Mouse (Mus musculus) 3T3-L1 (cell line): ENCODE measurements at regions not wholly inside any gene's neighbourhood (a gene's known extent, or its start where the extent isn't known, plus 50 kb on each side); places are given as distances from the start of the nearest gene placed in this dataset.
"Not testable (repeated sequence)": the region's sequence is repeated elsewhere in the genome, so short reads cannot be mapped to it uniquely, and the experiment has no call there.

Experiments
- DNase-seq: peaks from one replicate; pipeline ENCODE4 v3.0.0-alpha.2; 2015; ENCODE audit warnings: low read depth, low spot score

DNA sequence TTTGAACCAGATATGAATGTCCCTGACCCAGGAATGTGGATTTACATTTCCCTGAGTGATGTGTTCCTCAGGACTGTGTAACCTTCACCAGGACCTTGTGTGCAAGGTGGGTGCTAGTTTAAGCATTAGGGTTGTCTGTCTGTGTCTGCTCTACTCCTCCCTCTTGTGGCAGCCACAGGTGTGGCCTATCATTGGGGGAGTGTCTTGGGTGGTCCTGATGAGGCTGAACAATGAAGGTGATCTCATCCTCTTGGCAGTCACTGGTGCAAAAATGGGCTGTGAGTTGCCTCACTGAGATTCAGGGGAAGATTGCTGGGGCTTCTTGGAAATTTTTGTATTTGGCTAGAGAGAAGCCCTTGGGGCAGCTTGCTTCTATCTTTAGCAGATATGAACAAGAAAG, 179.4 kb upstream of the Ube2e1 start:
- peak; percentile 48 for DNase-seq

DNA sequence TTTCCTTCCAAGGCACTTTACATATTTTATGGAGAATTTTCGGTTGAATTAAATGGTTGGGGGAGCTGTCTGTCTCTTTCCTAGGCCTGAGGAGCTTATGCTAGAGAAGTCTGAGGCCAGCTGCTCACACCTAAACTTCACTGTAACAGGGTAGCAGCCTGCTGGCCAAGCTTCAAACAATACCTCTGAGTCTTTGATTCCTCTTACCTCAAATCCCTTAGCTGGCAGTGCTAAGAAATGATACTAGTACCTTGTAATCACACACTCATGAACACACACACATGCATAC, 176.6 kb upstream of the Ube2e1 start:
- DNase-seq, result no peak

DNA sequence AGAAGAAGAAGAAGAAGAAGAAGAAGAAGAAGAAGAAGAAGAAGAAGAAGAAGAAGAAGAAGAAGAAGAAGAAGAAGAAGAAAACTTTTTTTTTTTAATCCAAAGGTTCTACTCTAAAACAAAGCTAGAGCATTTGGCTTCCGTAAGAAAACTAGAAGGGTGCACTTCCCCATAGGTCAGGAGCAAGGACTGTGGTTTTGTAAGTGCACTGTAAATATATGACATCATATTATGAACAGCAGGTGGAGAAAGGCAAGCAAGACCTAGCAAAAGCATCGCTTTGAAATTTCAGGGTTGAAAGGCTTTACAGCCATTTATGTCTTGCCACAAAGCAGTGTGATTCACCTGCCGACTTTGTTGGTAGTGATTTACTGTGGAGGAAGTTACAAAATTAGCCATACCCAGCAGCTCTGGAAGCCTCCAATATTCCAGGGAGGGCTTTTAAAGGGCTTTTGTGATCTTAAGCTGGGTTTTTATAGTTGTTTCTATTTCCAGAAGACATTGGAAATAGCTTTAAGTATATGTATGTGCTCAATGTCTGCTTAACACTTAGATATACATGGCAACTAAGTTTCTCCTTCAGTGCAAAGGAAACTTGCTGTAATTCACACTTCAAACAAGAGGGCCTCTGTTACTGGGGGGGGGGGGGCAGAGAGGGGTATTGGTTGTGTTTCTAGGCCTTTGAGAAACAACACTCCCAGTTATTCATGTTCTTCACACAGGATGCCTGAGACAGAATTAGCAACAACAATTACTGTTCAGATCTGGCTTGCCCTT, 176.1 kb upstream of the Ube2e1 start:
- no peak for DNase-seq

DNA sequence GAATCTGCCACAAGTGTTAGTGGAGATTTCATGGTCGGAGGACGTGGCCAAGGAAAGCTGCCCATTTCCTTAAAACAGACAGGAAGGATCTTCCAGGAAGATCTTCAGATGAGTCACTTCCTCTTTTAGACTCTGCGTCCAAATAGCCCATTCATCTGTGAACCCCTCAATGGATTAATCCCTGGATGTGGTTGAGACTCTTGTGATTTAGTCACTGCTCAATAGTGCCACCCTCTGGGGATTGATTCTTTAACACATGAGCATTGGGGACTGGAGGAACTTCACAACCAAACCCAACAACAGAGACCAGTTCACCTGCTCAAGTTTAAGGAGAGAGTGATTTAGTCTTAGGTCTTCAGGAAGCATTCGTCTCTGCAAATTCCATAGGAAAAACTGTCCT, 174.5 kb upstream of the Ube2e1 start:
- DNase-seq, result peak; percentile 48

DNA sequence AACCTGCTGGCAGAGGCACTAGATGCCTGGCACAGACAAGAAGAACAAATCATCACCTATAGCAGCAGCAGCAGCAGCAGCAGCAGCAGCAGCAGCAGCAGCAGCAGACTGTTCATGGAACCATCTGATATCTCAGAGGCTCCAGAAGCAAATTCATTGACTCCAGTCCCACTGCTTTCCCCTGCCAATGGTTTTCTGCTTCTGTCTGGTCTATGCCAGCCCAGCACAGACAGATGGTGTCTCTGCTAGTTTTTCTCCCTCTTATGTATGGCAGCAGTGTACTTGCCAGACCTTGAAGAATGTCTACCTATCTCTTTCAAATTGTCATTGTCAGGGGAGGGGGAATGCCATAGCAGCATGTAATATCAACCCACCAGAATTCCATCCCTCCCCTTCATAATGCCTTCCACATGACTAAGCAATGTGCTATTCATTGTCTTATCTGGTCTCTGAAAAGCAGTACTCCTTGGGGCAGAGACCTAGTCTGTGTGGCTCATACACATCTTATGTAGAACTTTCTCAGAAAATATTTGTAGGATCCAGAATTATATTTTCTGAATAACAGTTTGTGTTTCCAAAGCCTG, 168.7 kb upstream of the Ube2e1 start:
- peak; percentile 20 for DNase-seq

DNA sequence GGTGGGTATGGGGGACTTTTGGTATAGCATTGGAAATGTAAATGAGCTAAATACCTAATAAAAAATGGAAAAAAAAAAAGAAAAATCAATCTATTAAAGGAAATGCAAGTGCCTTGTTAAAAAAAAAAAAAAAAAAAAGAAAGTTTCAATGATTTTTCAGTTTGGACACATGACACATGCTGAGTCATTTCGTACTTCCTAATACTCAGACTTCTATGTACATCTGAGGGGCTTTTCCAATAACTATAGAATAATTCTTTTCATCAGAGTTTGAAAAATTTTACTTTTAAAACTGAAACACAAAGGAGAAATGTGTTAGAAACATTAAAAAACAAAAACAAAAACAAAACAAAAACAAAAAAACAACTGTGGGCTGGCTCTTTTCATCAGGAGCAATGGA, 162.4 kb upstream of the Ube2e1 start:
- DNase-seq, result peak; percentile 40

DNA sequence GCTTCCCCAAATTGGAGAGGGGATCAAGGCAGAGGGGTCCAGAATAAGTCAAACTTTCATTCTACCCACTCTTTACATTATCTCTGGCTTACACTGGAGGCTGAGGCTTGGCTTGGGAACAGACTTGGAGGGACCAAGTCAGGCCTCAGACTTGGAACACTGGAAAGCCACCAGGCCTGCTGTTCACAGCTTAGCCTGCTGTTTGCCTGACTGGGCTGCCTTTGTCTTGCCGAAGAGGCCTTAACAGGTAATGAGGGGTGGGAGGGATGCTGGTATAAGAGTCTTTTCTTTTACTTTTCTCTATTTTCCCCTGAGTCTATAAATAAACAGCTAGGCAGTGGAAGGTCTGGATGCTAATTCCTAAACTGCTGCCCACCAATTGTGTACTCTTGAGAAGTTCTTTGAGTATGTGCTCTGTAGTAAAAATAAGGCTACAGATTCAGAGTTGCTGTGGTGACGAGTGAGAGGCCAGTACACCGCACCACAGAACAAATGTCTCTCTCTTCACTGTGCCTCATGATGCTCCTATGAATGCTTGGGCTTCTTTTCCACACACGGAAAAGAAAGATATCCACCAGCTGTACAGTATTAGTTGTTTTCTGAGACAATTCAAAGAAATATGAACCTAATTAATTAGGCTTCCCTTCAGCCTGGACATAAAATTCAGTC, 154.6 kb upstream of the Ube2e1 start:
- no peak for DNase-seq

DNA sequence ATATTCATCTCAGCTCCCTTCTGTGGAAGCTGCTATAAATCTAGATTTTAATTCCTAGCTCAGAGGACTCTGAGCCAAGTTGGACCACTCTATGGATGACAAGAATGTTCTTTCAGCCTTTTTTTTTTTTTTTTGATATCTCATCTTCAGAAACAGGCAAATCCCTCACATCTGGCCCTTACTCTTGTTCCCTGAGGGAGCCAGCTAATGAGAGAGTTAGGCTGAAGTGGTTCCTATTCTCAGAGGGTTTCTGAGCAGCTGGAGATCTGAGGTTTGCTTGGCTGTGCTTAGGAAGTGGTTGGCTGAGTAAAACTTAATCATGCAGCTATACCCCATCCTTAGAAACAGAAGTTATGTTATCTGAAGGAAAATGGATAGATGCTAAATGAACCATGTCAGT, 153.9 kb upstream of the Ube2e1 start:
- DNase-seq, result no peak

DNA sequence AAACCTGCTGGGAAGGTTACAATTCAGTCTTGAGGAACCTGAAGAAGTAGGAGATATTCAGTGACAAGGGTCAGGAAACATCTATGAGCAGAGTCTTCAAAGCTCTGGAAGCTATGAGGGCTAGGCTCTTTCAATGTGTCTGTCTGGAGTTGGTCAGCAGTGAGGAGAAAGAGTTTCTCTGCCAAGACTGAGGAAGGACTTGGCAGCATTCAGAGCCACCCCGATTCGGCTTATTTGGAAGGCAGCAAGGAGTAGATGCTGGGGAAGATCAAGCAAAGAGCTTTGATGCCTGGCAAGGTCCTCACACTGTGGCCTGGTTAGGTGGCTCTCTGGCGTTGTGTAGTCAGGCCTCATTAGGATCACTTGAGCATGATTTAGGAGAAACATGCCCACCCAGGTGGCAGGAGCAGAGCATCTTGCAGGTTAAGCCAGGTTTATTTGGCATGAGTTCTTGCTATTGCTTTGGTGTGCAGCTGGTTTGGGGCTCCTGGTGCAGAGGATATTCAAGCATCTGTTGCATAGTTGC, 145.2 kb upstream of the Ube2e1 start:
- DNase-seq, result no peak

DNA sequence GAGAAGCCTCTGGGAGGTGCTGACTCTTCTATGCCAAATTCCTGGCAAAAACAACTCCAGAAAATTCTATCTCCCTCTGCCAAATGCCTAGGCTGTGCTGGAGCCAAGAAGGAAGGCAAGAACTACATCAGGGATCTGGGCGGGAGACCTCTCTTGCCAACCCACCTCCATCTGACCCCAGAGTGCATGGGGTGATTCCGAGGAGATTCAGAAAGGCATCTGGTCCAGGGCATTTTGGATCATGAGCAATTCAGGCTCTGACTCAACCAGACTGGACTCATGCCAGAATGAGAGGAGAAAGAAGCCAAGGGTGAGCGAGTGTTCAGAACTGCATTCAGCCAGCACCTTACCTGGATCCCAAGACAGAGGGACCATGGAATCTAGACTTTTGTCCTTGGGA, 137.0 kb upstream of the Ube2e1 start:
- DNase-seq, result peak; percentile 90

DNA sequence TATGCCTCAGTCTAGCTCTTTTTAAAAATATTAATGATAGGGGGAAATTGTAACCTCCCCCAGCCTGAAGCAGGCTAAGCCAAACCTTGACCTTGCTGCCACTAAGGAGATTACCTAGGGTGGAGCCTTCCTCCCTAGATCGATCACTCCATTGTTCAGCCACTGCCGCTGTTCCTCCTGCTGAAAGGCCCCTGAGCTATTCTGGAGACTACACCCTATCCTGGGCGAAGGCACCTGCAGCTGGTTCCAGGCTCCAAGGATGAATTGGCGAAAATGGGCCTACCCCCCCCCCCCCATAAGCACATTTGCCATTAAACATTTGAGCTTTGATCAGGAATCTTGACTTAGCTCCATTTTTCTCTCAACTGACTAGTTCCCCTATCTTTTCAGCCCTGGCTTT, 135.2 kb upstream of the Ube2e1 start:
- not testable (repeated sequence) for DNase-seq

DNA sequence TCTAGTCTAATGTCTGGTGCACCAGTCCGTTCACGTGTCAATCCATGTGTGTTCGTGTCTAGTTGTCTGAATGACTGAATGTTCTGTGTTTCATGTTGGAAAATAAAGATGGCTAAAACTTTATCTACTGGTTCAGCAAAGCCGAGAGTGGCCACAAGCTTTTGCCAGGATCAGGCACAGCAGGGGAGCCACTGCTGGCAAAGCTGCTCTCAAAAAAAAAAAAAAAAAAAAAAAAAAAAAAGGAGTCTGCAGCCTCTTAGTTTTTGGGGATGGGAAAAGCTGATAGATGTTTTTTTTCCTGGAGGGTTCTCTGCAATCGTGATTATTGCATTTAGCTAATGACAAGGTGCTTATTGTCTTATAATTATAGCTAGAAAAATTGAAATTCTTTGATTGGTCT, 132.5 kb upstream of the Ube2e1 start:
- DNase-seq, result not testable (repeated sequence)

DNA sequence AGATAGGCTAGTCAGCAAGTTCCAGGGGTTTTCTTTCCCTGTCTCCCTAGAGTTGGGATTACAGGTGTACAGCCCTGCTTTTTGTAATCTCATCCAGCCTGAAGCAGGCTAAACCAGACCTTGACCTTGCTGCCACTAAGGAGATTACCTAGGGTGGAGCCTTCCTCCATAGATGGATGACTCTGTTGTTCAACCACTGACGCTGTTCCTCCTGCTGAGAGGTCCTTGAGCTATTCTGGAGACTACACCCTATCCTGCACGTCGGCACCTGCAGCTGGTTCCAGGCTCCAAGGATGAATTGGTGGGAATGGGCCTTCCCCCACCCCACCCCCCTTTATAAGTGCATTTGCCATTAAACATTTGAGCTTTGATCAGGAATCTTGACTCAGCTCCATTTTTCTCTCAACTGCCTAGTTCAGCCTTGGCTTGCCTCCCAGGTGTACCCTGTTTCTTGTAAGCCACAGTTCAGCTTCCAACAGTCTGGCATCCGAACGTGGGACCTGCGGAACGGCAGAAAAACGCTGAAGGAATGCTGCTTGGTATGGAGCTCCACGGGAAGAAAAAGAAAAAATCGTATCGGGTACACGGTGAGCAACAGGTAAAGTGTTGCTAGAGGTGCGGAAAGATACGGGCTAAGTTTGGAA, 131.7 kb upstream of the Ube2e1 start:
- no peak for DNase-seq

DNA sequence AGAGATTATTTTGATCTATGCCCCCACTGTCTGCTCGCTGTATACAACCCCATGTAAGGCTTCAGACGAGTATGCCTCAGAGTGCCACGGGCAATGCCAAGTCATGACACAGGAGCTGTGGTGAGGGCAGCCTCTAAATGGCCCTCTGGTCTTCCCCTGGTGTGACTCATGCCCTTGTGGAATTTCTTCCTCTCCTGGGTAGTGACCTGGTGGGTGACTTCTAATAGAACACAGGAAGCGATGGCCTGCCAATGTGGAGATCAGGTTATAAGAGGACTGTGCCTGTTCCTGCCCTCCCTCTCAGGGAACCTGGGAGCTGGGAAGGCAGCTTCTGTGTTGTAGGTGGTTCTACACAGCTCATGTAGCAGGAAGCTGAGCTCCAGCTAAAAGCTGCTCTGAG, 130.7 kb upstream of the Ube2e1 start:
- DNase-seq, result peak; percentile 92

DNA sequence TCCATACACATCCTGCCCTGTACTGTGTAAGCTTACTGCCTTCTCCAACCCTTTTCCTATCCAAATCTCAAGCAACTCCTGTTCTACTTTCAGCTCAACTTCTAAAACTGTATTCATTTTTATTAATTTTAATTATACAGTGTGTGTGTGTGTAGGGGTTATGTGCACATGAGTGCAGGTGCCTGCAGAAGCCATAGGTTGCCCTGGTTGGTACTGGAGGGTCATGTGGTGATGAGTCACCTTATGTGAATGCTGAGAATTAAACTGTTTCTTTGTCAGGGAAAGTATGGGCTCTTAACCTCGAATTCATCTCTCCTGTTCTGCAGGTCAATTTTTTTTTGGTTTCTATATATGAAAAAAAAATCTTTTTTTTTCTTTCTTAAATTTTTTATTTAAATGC, 117.0 kb upstream of the Ube2e1 start:
- DNase-seq, result peak; percentile 24

DNA sequence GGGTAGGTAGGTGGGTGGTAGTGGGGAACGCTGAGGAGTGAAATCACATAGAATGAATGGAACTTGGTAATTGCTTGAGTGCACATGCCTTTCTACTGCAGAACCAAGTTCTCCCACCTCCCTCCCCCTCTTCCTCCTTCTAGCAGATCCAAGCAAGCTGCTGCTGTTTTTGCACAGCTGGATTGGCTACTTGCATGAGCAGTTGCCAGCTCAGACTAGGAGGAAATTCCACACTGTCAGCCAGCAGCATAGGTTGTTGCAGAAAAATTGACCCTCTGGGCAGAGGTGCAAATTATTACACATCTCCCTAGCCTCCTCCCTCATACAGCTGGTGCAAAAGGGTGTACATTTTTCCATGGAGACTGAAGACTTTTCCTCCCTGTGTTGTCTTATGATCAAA, 112.8 kb upstream of the Ube2e1 start:
- peak; percentile 27 for DNase-seq

DNA sequence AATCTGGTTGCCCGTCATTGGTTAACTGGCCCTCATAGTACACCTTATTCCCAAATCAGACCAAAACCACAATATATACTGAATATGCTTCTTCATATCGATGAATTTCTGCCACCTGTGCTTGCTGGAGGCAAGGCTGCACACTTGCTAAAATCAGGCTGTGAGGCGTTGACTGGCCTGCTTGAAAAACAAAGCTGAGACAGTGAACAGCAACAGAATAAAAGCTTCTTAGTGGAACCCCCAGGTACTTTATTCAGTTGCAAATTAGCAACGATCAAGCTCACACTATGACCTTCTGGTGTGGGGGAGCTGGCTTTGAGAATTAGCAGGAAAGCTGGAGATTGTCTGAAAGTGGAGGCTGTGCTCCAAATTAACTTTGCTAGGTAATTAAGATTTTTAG, 97.3 kb upstream of the Ube2e1 start:
- DNase-seq, result not testable (repeated sequence)

DNA sequence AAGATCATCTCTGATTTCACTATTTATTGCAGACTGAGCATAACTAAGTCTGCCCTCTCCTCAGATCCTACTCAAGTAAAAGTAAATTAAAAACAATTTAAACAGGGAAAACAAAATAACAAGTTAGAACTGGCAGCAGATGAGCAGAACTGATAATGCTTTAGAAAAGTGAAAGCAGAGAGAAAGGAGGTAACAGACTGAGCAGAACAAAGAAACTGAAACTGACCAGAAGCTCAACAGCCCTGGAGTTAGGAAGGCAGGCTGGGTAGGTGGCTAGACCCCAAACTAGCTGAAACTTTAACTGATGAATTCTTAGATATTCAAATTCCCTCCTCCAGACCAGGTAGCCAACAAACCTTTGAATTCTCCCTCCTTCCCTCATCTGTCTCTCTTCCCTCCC, 94.2 kb upstream of the Ube2e1 start:
- no peak for DNase-seq

DNA sequence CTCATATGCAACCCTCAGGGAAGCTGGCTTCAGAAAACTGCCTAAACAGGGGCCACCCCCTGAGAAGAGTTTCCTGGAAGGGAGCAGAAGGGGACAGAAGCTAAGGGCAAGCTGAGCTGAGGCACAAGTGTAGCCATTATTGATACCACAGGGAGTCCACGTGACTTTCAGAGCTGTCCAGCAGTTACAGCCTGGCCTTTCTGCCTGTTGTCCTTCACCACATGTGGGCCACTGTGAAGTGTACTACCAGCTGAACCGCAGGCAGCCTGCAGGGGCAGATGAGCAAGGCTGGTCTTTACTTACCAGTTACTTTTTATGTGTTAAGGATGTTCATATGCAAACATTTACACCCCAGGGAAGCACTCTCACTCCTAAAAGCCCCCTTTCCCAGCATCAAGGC, 85.2 kb upstream of the Ube2e1 start:
- DNase-seq, result peak; percentile 9

DNA sequence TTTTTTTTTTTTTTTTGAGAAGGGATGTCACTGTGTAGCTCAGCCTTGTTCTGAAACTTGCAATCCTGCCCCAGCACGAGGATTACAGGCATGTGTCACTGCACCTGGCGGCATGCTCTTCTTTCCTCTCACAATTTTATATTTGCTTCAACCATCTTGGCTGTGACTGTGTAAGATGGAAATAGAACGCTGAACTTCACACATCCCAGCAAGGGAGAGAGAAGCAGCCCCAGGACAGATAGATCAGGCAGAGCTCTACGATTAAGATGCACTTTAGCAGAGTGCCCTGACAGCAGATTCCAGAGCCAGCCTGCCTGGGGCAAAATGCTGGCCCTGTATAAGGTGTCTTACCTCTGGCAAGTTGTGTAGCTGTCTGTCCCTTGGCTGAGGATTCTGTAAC, 84.7 kb upstream of the Ube2e1 start:
- no peak for DNase-seq

DNA sequence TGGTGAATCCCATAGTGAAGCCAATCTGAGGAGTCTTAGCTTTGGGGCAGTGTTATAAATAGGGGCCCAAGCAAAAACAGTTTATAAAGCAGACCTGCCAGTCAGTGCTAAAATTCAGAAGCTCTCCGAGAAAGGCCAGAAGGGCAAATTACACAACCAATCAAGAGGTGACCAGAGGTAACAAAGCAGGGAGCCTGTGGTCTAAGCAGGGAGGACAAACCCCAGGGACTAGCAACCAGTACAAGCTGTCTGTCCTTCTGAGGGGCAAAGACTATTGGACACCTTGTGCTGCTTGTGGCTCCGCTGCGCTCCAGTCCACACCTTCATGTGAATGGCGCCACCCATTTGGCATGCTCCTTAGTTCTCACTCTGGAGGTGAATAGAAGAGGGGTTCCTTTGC, 67.3 kb upstream of the Ube2e1 start:
- DNase-seq, result no peak

DNA sequence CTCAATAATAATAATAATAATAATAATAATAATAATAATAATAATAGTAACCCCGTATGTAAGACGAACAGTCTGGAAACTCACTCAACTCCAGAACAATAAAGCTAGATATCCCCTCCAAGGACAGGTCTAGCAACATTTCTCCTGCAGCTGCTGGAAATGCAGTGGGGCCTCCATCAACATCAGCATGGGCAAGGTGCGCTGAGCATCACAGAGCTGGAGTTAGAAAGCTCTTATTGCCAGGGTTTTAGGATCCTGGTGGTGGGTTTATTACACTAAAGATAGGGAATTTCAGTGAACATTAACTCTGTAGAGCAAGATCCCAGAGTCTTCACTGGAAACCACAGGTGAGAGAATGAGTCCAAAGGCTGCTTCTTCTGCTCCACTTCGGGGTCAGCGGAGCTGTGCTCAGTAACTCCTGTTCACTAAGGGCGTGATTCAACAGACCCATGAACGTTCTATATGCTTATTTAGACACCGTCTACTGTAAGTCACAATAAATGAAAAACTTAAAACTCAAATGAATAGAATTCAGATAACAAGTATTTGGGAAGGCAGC, 64.6 kb upstream of the Ube2e1 start:
- DNase-seq, result no peak
